Mouse (Mus musculus): ENCODE data around the gene Wdr91. TPM values are rescaled to one million over a fixed set of nuclear protein-coding genes. Genes with fewer than 3 reads are reported as not detected.

Wdr91 gene
- polyA plus RNA-seq, 1 experiment from 2014 or later, result 14.8 TPM

DNA sequence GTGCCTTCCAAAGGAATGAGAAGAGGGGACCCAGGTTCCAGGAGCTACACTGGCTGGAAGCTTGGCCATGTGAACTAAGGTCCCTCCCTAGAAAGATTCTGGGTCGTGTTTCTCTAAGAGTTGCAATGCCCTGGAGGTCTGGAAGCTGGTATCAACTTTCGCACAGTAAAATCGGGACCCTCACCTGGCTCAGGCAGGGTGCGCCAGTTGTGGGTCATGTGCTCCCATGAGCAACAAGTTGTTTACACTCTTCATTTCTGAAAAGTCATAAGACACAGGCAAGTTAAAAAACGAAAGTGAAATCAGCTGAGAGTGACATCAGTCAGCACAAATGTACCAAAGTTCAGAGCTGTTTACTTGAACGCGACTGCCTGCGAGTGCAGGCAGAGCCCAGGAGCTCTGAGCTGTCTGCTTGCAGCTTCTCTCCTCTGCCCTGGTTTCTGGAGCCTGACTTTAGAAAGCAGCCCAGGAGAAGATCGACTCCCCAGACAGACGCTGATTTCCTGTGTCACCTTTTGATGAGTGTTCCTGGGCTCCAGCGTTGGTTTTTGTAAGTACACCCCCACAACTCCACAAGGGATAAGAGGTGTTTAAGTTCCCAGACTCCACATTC lies 47.8 kb downstream of the Wdr91 start, which contains the start of gene Tmem140:
Gene Tmem140 (plus strand): TSS at position 356 of the 613 bp plus-strand sequence.
- Histone ChIP-seq H3K9me3 (ENCODE audit: control insufficient read depth, low read length) (no peaks in the 10 kb centered on the region), H3K9ac (ENCODE audit: low read depth, low read length) (no peak within 1 kb of the TSS), H3K36me3 (ENCODE audit: control insufficient read depth, insufficient read depth, low read length) (no peaks in the 10 kb centered on the region), H3K4me1 (ENCODE audit: control insufficient read depth, insufficient read depth, low read depth, low read length) (no peaks in the 10 kb centered on the region), H3K4me2 (ENCODE audit: low read length) (peak within 1 kb of the TSS; percentile 2), H3K27me3 (replicated peaks; ENCODE audit: control insufficient read depth, insufficient read depth, low read length) (no peaks in the 10 kb centered on the region), H3K27ac (ENCODE audit: low read depth, low read length) (no peak within 1 kb of the TSS), H3K4me3 (ENCODE audit: low read length) (no peak within 1 kb of the TSS)
- WGBS, result 67% methylated on average over 11 of the region's 11 CpGs
- no peak for ATAC-seq

DNA sequence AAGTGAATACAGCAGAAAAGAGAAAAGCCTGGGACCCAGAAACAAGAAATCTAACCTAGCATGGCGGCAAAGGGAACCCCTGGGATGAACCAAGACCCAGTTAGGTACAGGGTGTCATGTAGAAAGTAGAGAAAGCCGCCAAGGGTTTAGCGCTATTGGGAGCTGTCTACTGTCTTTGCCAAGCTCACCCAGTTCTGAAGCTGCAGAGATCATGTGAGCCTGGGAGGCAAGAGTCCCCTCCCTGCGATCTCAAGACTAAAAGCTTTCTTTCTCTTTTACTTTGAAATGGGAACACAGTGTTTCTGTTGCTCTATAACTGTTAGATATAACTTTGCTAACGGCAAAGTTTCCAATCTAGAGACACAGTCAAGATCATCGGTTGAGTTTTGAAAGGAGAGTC lies 48.3 kb downstream of the Wdr91 start:
- 94% methylated on average over 6 of the region's 6 CpGs for WGBS
- no peak overlapping the region for H3K27ac ChIP-seq (ENCODE audit: low read depth, low read length)

DNA sequence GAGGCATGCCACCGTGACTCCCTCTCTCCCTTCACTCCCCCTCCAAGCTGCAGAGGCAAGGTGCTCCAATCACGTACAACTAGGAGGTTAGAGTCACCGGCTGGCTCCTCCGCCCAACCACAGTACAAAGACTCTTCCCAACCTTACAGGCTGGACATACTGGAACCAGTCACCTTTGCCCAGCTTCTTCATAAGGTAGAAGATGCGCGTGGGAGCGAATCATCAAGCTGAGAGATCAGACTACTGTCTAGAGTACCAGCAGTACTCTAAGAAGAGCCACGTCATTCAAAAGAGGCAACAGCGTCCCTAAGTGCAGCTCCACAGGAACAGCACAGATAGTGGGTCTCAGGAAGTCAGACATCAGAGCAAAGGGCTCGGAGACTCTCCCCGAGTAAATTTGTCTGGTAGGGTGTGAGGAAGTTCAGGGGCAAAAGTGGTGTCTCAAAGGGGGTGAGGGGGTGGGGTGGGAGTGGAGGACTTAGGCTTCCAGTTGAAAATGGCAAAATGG lies 49.1 kb downstream of the Wdr91 start:
- no peak for ATAC-seq
- Histone ChIP-seq H3K36me3 (ENCODE audit: control insufficient read depth, insufficient read depth, low read length) (no peaks in the 10 kb centered on the region), H3K9ac (ENCODE audit: low read depth, low read length) (no peak overlapping the region), H3K27ac (ENCODE audit: low read depth, low read length) (no peak overlapping the region), H3K27me3 (replicated peaks; ENCODE audit: control insufficient read depth, insufficient read depth, low read length) (no peaks in the 10 kb centered on the region), H3K4me3 (ENCODE audit: low read length) (no peak overlapping the region), H3K9me3 (ENCODE audit: control insufficient read depth, low read length) (no peaks in the 10 kb centered on the region), H3K4me1 (ENCODE audit: control insufficient read depth, insufficient read depth, low read depth, low read length) (no peaks in the 10 kb centered on the region), H3K4me2 (ENCODE audit: low read length) (no peak overlapping the region)
- 90% methylated on average over 11 of the region's 11 CpGs for WGBS

More for the DNA sequence above, 48.3 kb downstream of the Wdr91 start:
- no peak overlapping the region for H3K4me3 ChIP-seq (ENCODE audit: low read length)
- ATAC-seq, result no peak
- H3K27me3 ChIP-seq (replicated peaks; ENCODE audit: control insufficient read depth, insufficient read depth, low read length), result no peaks in the 10 kb centered on the region
- H3K9ac ChIP-seq (ENCODE audit: low read depth, low read length), result no peak overlapping the region
- H3K4me2 ChIP-seq (ENCODE audit: low read length), result no peak overlapping the region
- no peaks in the 10 kb centered on the region for H3K9me3 ChIP-seq (ENCODE audit: control insufficient read depth, low read length)
- no peaks in the 10 kb centered on the region for H3K4me1 ChIP-seq (ENCODE audit: control insufficient read depth, insufficient read depth, low read depth, low read length)
- no peaks in the 10 kb centered on the region for H3K36me3 ChIP-seq (ENCODE audit: control insufficient read depth, insufficient read depth, low read length)

DNA sequence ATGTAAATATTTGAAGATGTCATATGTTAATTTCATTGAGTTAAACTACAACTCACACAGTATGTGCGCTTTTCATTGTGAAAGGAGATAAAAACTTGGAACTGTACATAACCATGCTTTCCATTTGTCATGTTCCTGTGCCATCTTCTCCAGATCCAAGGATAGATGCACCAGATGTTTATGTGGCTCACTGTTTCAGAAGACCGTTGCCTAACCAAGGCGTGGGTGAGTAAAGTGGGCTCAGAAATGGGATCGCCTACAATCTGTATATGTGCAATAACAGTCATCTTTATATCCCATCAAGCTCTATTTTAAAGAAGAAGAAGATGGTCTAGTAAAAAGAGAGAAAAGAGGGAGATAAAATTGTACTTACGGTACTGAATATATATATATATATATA lies 78.3 kb downstream of the Wdr91 start:
- ATAC-seq, result no peak
- Histone ChIP-seq H3K9ac (ENCODE audit: low read depth, low read length) (no peak overlapping the region), H3K4me1 (ENCODE audit: control insufficient read depth, insufficient read depth, low read depth, low read length) (no peaks in the 10 kb centered on the region), H3K27ac (ENCODE audit: low read depth, low read length) (no peak overlapping the region), H3K9me3 (ENCODE audit: control insufficient read depth, low read length) (no peaks in the 10 kb centered on the region), H3K27me3 (replicated peaks; ENCODE audit: control insufficient read depth, insufficient read depth, low read length) (no peaks in the 10 kb centered on the region), H3K4me3 (ENCODE audit: low read length) (no peak overlapping the region), H3K36me3 (ENCODE audit: control insufficient read depth, insufficient read depth, low read length) (no peaks in the 10 kb centered on the region), H3K4me2 (ENCODE audit: low read length) (no peak overlapping the region)
- 96% methylated on average over 5 of the region's 5 CpGs for WGBS

Other genes starting within 250 kb of the Wdr91 start
- gene Agbl3, start 130.4 kb downstream of the Wdr91 start, polyA plus RNA-seq (2015; fragmentation: Nextera tagmentation; extraction: Ambion mirVana), result 9.4 and 14.4 TPM in 2 replicates
- gene Tmem140, start 47.7 kb downstream of the Wdr91 start, polyA plus RNA-seq (2015; fragmentation: Nextera tagmentation; extraction: Ambion mirVana), result 1.1 and 1.7 TPM in 2 replicates
- 9.7 and 9.8 TPM in 2 replicates for gene Cyren, start 32.8 kb downstream of the Wdr91 start, polyA plus RNA-seq (2015; fragmentation: Nextera tagmentation; extraction: Ambion mirVana)
- gene Stra8, start 9.3 kb upstream of the Wdr91 start, polyA plus RNA-seq (2015; fragmentation: Nextera tagmentation; extraction: Ambion mirVana), result not detected in 2 replicates
- gene Slc23a4, start 77.5 kb upstream of the Wdr91 start, polyA plus RNA-seq (2015; fragmentation: Nextera tagmentation; extraction: Ambion mirVana), result 0.78 and 0.92 TPM in 2 replicates
- 30.7 and 33.1 TPM in 2 replicates for gene Cnot4, start 222.8 kb upstream of the Wdr91 start, polyA plus RNA-seq (2015; fragmentation: Nextera tagmentation; extraction: Ambion mirVana)